Mouse (Mus musculus): ENCODE data around the gene Hddc3. TPM values are rescaled to one million over a fixed set of nuclear protein-coding genes. Genes with fewer than 3 reads are reported as not detected.
"Not testable (repeated sequence)": the region's sequence is repeated elsewhere in the genome, so short reads cannot be mapped to it uniquely, and the experiment has no call there.

Gene Hddc3
- 10 to 100 TPM; 49.7 to 54.5 TPM for total RNA-seq (2021)
- long read RNA-seq, experiment 1, transcript Hddc3-201 (4 exons, 1,510 nt), result major isoform, 19 of 31 reads
- long read RNA-seq, experiment 1, partial matches to known transcripts, result 4 of 31 reads
- long read RNA-seq, experiment 1, other reads (novel, unspliced or antisense), result 5 of 31 reads
- long read RNA-seq, experiment 2, transcript Hddc3-201 (4 exons, 1,510 nt), result major isoform, 26 of 36 reads
- long read RNA-seq, experiment 2, partial matches to known transcripts, result 1 of 36 reads
- long read RNA-seq, experiment 2, other reads (novel, unspliced or antisense), result 8 of 36 reads

GRCm38 (mm10) chr7:80342858-80343257 lies at the start of gene Hddc3:
TSS of gene Hddc3 (plus strand) at chr7:80343104.
- DNase-seq (ENCODE audit: low spot score in 2 of 2), result peak; percentile 96 to 98

- peak; percentile 96 to 97 for DNase-seq (ENCODE audit: low spot score in 2 of 2)
Measured at GRCm38 (mm10) chr7:80294062-80294763, 48.7 kb upstream of the Hddc3 start, which contains the start of gene Prc1. TSS of gene Prc1 (plus strand) at chr7:80294450.

DNA sequence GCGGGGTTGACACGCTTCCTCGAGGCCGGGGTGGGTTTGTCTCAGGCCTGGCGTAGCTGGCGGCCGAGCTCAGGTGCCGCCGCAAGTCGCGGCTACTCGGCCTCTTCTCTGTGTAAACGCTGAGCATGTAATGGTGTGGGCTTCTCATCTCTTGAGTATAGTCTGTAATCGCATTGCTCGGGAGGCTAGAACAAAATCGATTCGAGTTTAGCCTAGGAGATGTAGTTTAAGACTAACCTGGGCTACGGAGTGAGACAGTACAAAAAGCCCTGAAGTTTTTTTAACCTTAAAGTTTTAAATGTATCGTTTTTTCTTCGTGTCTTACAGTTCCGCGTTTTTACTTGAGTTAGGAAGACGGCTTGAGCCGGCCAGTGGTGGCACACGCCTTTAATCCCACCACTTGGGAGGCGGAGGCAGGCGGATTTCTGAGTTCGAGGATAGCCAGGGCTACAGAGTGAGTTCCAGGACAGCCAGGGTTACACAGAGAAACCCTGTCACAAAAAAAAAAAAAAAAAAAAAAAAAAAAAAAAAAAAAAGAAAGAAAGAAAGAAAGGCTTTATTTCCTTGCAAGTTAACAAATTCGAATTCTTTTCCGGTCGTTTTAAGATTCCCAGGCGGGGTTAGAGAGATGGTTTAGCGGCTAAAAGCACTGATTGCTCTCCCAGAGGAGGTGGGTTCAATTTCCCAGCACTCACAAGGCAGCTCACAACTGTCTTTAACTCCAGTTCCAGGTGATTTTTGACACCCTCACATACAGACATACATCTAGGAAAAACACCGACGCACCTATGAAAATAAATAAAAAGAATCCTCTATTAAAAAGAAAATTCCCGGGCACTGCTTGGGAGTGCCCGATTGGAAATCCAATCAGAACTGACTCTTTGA lies 47.9 kb upstream of the Hddc3 start:
- no peak for DNase-seq (ENCODE audit: low spot score in 2 of 2)

- DNase-seq (ENCODE audit: low spot score in 2 of 2), result no peak
Measured at GRCm38 (mm10) chr7:80296462-80296861, 46.4 kb upstream of the Hddc3 start.

- DNase-seq (ENCODE audit: low spot score in 2 of 2), result no peak
Measured at GRCm38 (mm10) chr7:80297041-80297440, 45.9 kb upstream of the Hddc3 start.

DNA sequence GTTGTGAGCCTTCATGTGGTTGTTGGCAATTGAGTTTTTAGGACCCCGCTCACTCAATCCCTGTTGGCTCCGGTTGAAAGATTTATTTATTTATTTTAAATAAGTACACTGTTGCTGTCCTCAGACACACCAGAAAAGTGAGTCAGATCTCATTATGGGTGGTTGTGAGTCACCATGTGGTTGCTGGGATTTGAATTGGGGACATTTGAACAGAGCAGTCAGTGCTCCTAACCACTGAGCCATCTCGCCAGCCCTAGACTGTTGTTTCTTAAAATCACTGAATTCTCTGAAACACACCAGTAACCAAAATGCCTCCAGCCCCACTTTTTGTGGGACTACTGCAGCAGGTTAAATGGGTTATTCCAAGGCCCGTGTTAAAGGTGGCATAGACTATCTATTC lies 44.1 kb upstream of the Hddc3 start:
- DNase-seq (ENCODE audit: low spot score in 2 of 2), result no peak

- no peak for DNase-seq (ENCODE audit: low spot score in 2 of 2)
Measured at GRCm38 (mm10) chr7:80299568-80299967, 43.3 kb upstream of the Hddc3 start.

GRCm38 (mm10) chr7:80301522-80301921 lies 41.4 kb upstream of the Hddc3 start:
- no peak for DNase-seq (ENCODE audit: low spot score in 2 of 2)

DNA sequence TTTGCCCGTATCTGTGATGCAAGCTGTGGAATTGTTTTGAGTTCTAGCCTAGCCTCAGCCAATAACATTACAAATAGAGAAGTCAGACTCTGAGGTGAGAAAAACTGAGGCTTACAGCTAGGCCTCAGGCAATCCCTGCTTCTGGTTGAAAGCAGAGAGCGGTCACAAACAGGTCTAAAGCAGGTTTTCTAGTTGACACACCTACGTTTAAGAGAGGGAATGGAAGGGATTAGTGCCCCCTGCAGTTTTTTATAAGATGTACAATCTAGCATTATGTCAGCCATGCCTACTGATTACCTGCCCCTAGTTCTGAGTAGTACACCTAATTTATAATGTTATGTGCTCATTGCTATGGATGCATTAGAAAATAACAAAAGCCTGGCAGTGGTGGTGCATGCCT lies 35.1 kb upstream of the Hddc3 start:
- DNase-seq (ENCODE audit: low spot score in 2 of 2), result no peak

- DNase-seq (ENCODE audit: low spot score in 2 of 2), result no peak
Measured at GRCm38 (mm10) chr7:80310771-80311170, 32.1 kb upstream of the Hddc3 start.

DNA sequence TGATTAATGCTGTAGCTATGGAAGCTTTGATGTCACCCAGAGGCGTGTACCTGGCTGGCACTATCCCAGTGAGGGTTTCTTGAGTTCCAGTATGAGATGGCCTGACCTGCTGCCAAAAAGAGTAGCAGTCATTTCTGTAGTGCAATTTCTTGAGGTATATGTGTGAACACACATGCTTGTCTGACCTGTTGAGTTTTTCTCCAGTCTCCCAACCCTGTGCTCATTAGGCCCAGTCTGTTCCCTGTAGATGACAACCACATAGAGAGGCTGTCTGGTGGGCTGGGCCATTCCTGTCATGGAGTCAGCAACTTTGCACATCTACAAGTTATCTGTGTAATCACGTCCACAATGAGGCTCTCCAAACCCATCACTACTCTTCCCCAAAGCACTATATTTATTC lies 27.2 kb upstream of the Hddc3 start:
- DNase-seq (ENCODE audit: low spot score in 2 of 2), result no peak

DNA sequence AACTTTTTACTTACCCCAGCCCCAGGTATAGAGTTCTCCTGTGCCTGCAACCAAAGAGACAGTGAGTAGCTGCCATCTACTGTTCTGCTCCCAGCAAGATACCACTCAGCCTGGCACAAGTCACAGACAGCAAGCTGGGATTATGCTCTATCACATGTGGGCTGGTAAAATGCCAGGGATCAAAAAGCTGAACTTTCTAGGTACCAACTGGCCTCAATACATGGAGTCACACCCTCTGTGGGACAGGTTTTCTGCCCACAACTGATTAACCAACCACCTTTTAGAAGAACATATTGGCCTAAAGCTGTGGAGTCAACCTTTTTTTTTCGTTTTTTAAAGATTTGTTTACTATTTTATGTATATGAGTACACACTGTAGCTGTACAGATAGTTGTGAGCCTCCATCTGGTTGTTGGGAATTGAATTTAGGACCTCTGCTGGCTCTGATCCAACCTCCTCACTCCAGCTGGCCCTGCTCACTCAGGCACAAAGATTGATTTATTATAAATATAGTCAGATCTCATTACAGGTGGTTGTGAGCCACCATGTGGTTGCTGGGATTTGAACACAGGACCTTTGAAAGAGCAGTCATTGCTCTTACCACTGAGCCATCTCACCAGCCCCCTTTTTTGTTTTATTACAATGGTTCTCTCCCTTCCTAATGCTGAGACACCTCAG lies 25.3 kb upstream of the Hddc3 start:
- no peak for DNase-seq (ENCODE audit: low spot score in 2 of 2)

- DNase-seq (ENCODE audit: low spot score in 2 of 2), result no peak
Measured at GRCm38 (mm10) chr7:80318670-80319069, 24.2 kb upstream of the Hddc3 start.

GRCm38 (mm10) chr7:80319846-80320496 lies 22.9 kb upstream of the Hddc3 start:
- no peak for DNase-seq (ENCODE audit: low spot score in 2 of 2)

DNA sequence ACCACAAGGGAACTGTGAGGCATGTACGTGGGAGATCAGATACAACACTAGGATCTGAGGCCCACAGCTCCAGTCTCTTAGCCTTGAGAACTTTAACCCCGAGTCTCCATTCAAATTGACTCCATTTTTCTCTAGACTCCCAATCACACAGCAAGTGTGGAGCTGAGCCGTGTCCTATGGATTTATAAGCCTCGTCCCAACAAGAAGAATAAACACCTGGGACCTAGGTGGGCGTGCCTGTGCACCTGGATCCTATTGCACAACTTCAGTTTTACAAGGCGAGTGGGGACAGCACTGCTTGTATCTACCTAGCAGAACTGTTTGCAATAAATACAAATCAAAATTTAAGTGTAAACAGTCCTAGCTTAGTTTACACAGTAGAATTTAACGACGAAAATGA lies 19.6 kb upstream of the Hddc3 start:
- no peak for DNase-seq (ENCODE audit: low spot score in 2 of 2)

DNA sequence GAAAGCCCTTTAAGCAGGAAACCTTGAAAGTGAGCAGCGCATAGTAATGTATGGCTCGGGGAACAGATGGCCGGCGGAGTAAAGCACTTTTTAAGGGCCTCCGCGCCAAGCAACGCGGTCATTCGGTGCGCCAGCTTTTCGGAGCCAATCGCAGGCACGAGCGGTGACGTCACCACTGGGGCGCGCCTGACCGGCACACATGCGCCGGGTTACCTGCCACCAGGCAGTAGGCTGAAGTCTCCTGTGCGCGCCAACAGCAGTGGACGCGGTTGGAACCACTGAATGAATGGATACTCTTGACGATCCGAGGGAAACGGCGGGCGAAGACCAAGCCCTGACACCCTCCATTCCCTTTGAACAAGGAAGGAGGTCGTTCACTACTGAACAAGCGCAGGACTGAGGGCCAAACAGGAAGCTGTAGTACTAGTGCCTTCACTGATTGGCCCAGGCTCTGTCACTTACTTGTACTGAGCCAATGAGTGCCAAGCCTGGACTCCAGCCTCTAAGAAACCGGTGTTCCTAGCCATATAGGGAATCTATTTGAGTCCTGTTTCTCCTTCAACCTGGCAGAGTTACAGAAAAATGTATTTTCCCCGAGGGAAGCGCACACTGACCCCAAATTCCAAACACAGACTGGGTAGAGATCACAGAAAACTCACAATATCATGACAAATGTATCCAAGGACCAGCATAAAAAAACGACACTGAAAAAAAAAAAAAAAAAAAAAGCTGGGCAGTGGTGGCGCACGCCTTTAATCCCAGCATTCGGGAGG lies 18.7 kb upstream of the Hddc3 start, which contains the start of gene Rccd1:
Rccd1 (minus strand) TSS at position 412 of the 773 bp plus-strand sequence.
- peak; percentile 95 to 96 for DNase-seq (ENCODE audit: low spot score in 2 of 2)

DNA sequence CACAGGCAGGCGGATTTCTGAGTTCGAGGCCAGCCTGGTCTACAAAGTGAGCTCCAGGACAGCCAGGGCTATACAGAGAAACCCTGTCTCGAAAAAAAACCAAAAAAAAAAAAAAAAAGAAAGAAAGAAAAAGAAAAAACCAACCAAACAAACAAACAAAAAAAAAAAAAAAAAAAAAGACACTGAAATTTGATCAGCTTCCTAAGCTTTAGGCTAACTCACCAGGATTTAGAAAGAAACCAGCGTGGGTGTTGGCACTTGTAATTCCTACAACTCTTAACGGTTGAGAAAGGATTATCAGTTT lies 18.1 kb upstream of the Hddc3 start:
- not testable (repeated sequence) for DNase-seq (ENCODE audit: low spot score in 2 of 2)

- DNase-seq (ENCODE audit: low spot score in 2 of 2), result no peak
Measured at GRCm38 (mm10) chr7:80325292-80325868, 17.5 kb upstream of the Hddc3 start.

- DNase-seq (ENCODE audit: low spot score in 2 of 2), result no peak
Measured at GRCm38 (mm10) chr7:80326076-80326475, 16.8 kb upstream of the Hddc3 start.

GRCm38 (mm10) chr7:80330278-80330677 lies 12.6 kb upstream of the Hddc3 start:
- DNase-seq (ENCODE audit: low spot score in 2 of 2), result no peak
